Mouse (Mus musculus) CH12.LX (cell line): Measurements from ENCODE around the gene Prkcb. TPM values are rescaled to one million over a fixed set of nuclear protein-coding genes. Genes with fewer than 3 reads are reported as not detected.

Experiments
- DNase-seq: peaks from one replicate; pipeline ENCODE4 v3.0.0-alpha.2; 2013; ENCODE audit errors: extremely low read depth
- H3K27ac ChIP-seq: 2 replicates; pipeline ENCODE4 v1.5.1; 2012; ENCODE audit warnings: low read depth, mild to moderate bottlenecking, control low read depth, moderate library complexity; ENCODE audit not compliant: insufficient read depth
- H3K27me3 ChIP-seq: replicated peaks from 2 replicates; pipeline ENCODE3; 2012; ENCODE audit warnings: inconsistent platforms
- H3K36me3 ChIP-seq, 2 experiments: replicated peaks in 1 of 2; 2 replicates each; pipeline versions ENCODE3 to v1.6.1; 2012; ENCODE audit warnings: inconsistent platforms in 1 of 2, low read length in 1 of 2, mild to moderate bottlenecking in 1 of 2, mixed read lengths in 1 of 2, moderate library complexity in 1 of 2; ENCODE audit not compliant: control insufficient read depth in 1 of 2, insufficient read depth in 1 of 2
- H3K4me1 ChIP-seq, 2 experiments: 2 replicates each; pipeline ENCODE4 v1.6.1; 2012; ENCODE audit warnings: inconsistent platforms in 1 of 2, moderate library complexity in 1 of 2; ENCODE audit not compliant: insufficient read depth in 2 of 2, control insufficient read depth in 1 of 2
- H3K4me2 ChIP-seq: 2 replicates; pipeline ENCODE4 v1.6.1; 2012; ENCODE audit warnings: low read depth, mild to moderate bottlenecking, control low read depth; ENCODE audit not compliant: poor library complexity, insufficient read depth, severe bottlenecking
- H3K4me3 ChIP-seq, 3 experiments: fragments of 150-350 bp in 1 of 3; sonication (generic) in 1 of 3; replicated peaks in 1 of 3; 2 replicates each; pipeline versions ENCODE3 to v1.5.1; 2011 to 2012; ENCODE audit warnings: low read depth in 2 of 3, low read length in 2 of 3, mild to moderate bottlenecking in 2 of 3, moderate library complexity in 2 of 3, control low read depth in 1 of 3, improper control_type of control experiment in 1 of 3, inconsistent platforms in 1 of 3, mixed read lengths in 1 of 3; ENCODE audit not compliant: poor library complexity in 1 of 3
- H3K79me2 ChIP-seq: replicated peaks from 2 replicates; pipeline ENCODE4 v1.6.1; 2012; ENCODE audit warnings: mild to moderate bottlenecking, moderate library complexity; ENCODE audit not compliant: control insufficient read depth, poor library complexity, insufficient read depth, severe bottlenecking; ENCODE audit errors: extremely low read depth
- H3K9ac ChIP-seq: 2 replicates; pipeline ENCODE4 v1.6.1; 2012; ENCODE audit warnings: low read depth, mild to moderate bottlenecking, control low read depth, moderate library complexity; ENCODE audit not compliant: insufficient read depth
- H3K9me3 ChIP-seq: replicated peaks from 2 replicates; pipeline ENCODE3; 2012; ENCODE audit warnings: low read length, inconsistent platforms, mixed read lengths
- BHLHE40 ChIP-seq: IDR thresholded peaks from 2 replicates; pipeline ENCODE4 v1.6.1; 2011; ENCODE audit warnings: mild to moderate bottlenecking, low read depth, low read length, improper control_type of control experiment
- E2F4 ChIP-seq: IDR thresholded peaks from 2 replicates; pipeline ENCODE4 v1.6.1; 2011; ENCODE audit warnings: low read depth, low read length, improper control_type of control experiment; ENCODE audit not compliant: insufficient replicate concordance
- EP300 ChIP-seq: IDR thresholded peaks from 2 replicates; pipeline ENCODE4 v1.6.1; 2011; ENCODE audit warnings: low read length, improper control_type of control experiment
- ETS1 ChIP-seq: conservative IDR thresholded peaks from 2 replicates; pipeline ENCODE4 v1.6.1; 2012; ENCODE audit warnings: low read depth, mild to moderate bottlenecking, inconsistent platforms, low read length, improper control_type of control experiment, moderate library complexity
- GABPA ChIP-seq: IDR thresholded peaks from 2 replicates; pipeline ENCODE4 v1.6.1; 2012; ENCODE audit warnings: low read depth, low read length, improper control_type of control experiment, inconsistent platforms; ENCODE audit not compliant: insufficient replicate concordance
- IRF4 ChIP-seq: IDR thresholded peaks from 2 replicates; pipeline ENCODE4 v1.6.1; 2014; ENCODE audit warnings: low read depth, mild to moderate bottlenecking, inconsistent platforms, low read length, improper control_type of control experiment
- JUND ChIP-seq: conservative IDR thresholded peaks from 2 replicates; pipeline ENCODE4 v1.6.1; 2011; ENCODE audit warnings: low read depth, low read length, improper control_type of control experiment
- MAFK ChIP-seq: IDR thresholded peaks from 2 replicates; pipeline ENCODE4 v1.6.1; 2011; ENCODE audit warnings: low read length, improper control_type of control experiment; ENCODE audit not compliant: insufficient replicate concordance
- MAX ChIP-seq: IDR thresholded peaks from 2 replicates; pipeline ENCODE4 v1.6.1; 2011; ENCODE audit warnings: low read length, improper control_type of control experiment
- MEF2A ChIP-seq: IDR thresholded peaks from 2 replicates; pipeline ENCODE4 v1.6.1; 2014; ENCODE audit warnings: low read depth, mild to moderate bottlenecking, inconsistent platforms, low read length, improper control_type of control experiment, borderline replicate concordance
- NELFE ChIP-seq: IDR thresholded peaks from 2 replicates; pipeline ENCODE4 v1.6.1; 2011; ENCODE audit warnings: low read depth, low read length, improper control_type of control experiment
- POLR2A ChIP-seq: IDR thresholded peaks from 2 replicates; pipeline ENCODE4 v1.6.1; 2011; ENCODE audit warnings: low read depth, mild to moderate bottlenecking, improper control_type of control experiment, low read length
- SIN3A ChIP-seq: IDR thresholded peaks from 2 replicates; pipeline ENCODE4 v1.6.1; 2012; ENCODE audit warnings: low read length, improper control_type of control experiment, inconsistent platforms
- SMC3 ChIP-seq: IDR thresholded peaks from 2 replicates; pipeline ENCODE4 v1.6.1; 2011; ENCODE audit warnings: low read depth, low read length, improper control_type of control experiment
- USF1 ChIP-seq: IDR thresholded peaks from 2 replicates; pipeline ENCODE4 v1.6.1; 2014; ENCODE audit warnings: low read depth, mild to moderate bottlenecking, inconsistent platforms, low read length, improper control_type of control experiment
- ZC3H11A ChIP-seq: IDR thresholded peaks from 2 replicates; pipeline ENCODE4 v1.6.1; 2012; ENCODE audit warnings: low read depth, mild to moderate bottlenecking, inconsistent platforms, low read length, improper control_type of control experiment
- ZMIZ1 ChIP-seq: IDR thresholded peaks from 2 replicates; pipeline ENCODE4 v1.6.1; 2012; ENCODE audit warnings: low read depth, mild to moderate bottlenecking, inconsistent platforms, low read length, improper control_type of control experiment
- ZNF384 ChIP-seq: IDR thresholded peaks from 2 replicates; pipeline ENCODE4 v1.6.1; 2012; ENCODE audit warnings: low read depth, low read length, improper control_type of control experiment, inconsistent platforms
- dilution Hi-C: fragments of 300-500 bp; cut with MboI; formaldehyde crosslinking; loops from 2 replicates; pipeline ENCODE4 v1.14.3; 2020; ENCODE audit warnings: low sequenced_read_pairs; ENCODE audit not compliant: extremely low pct_unique_long_range_greater_than_20kb, extremely low pct_ligation_motif_present
- in situ Hi-C: fragments of 300-500 bp; cut with MboI; formaldehyde crosslinking; loops from 3 replicates; pipeline ENCODE4 v1.14.3; 2019; ENCODE audit warnings: low sequenced_read_pairs, low pct_ligation_motif_present, low pct_unique_long_range_greater_than_20kb, mixed read lengths
- polyA plus RNA-seq: library from polyadenylated mRNA; unstranded; fragments of >175 nt; gene quantifications from 2 replicates; pipeline ENCODE4 v1.2.1, GENCODE M21; 2012; ENCODE audit warnings: low read depth; ENCODE audit not compliant: insufficient read length
- total RNA-seq, 2 experiments: library from RNA; depleted of rRNA; stranded (reverse); fragments of 300-350 nt in 1 of 2; fragments of >200 nt in 1 of 2; gene quantifications; 2 replicates each; pipeline ENCODE4 v1.2.3; 2012 to 2014

Gene Prkcb
- total and polyA plus RNA-seq, 3 experiments, result 323 to 463 (median 337) TPM

GRCm38 (mm10) chr7:122609420-122609819 is 320.9 kb downstream of the Prkcb start:
- in situ Hi-C loops, result no loop called here
- TF ChIP-seq MAX (no peak), ZC3H11A (no peak), POLR2A (no peak), USF1 (no peak)
- H3K4me2 ChIP-seq, result no peak overlapping the region

GRCm38 (mm10) chr7:122610161-122610560 is 321.6 kb downstream of the Prkcb start:
- H3K36me3 ChIP-seq, result peaks cover 87 to 98% of the 10 kb centered on the region in 2 experiments
- in situ Hi-C loops (no loop called here), dilution Hi-C loops (no loop called here)
- no peak overlapping the region for H3K4me3 ChIP-seq
- H3K27me3 ChIP-seq, result no peaks in the 10 kb centered on the region
- TF ChIP-seq GABPA (no peak), ZMIZ1 (no peak), ZC3H11A (no peak), EP300 (no peak), JUND (no peak), ETS1 (no peak), BHLHE40 (no peak), MAFK (no peak), SIN3A (no peak), ZNF384 (no peak), NELFE (no peak), E2F4 (no peak), MAX (no peak), SMC3 (no peak), IRF4 (no peak), MEF2A (no peak)
- H3K4me1 ChIP-seq, result no peaks in the 10 kb centered on the region
- H3K9ac ChIP-seq, result no peak overlapping the region
- no peak overlapping the region for H3K27ac ChIP-seq
- DNase-seq, result no peak
- H3K79me2 ChIP-seq, result no peaks in the 10 kb centered on the region
- no peak overlapping the region for H3K4me2 ChIP-seq
- no peaks in the 10 kb centered on the region for H3K9me3 ChIP-seq

More at GRCm38 (mm10) chr7:122609420-122609819, 320.9 kb downstream of the Prkcb start:
- Histone ChIP-seq H3K4me1 (no peaks in the 10 kb centered on the region), H3K27ac (no peak overlapping the region), H3K9ac (no peak overlapping the region), H3K79me2 (no peaks in the 10 kb centered on the region), H3K27me3 (no peaks in the 10 kb centered on the region), H3K9me3 (no peaks in the 10 kb centered on the region), H3K4me3 (no peak overlapping the region), H3K36me3 (peaks cover 87 to 98% of the 10 kb centered on the region in 2 experiments)
- no peak for DNase-seq
- dilution Hi-C loops, result no loop called here
